Mouse (Mus musculus): ENCODE measurements around the gene Sncg. TPM values are rescaled to one million over a fixed set of nuclear protein-coding genes. Genes with fewer than 3 reads are reported as not detected.

Sncg gene
- polyA plus RNA-seq, 1 experiment: 163 TPM

DNA sequence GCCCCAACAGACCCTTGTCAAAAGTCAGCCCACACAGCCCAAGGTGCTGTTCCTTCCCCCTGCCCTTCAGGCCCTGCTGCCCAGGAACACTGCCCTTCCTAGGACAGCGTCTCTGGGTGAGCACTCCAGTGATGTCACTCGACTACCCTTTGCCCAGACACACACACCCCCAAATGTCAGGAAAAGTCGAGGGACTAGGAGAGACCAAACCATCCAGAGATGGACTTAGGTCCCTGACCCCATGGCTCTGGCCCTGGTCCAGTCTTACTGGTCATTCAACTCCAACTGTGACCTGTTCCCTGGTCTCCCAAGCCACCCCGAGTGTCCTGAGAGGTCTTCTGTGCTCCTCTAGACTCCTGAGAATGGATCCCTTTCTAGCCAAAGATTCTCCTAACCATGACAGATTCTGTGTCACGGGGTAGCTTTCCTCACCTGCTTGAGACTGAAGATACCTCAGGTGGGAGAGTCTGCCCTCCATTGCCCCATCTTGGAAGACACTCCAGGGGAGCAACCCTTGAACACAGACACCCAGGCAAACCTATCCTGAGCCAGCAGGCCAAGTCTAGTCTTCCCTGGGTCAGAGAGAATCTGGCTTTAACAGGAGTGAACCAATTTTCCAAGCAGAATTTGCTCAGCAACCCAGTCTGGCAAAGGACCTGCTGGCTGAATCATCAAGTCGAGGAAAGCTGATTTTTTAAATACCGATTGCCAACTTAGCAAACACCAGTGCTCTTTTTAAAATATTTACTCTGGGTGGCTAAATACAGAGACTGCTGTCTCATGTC lies 16.7 kb downstream of the Sncg start:
- TF ChIP-seq CTCF (IDR thresholded peaks at IDR 0.05; ENCODE audit: borderline replicate concordance, insufficient read depth, low read depth, low read length) (no peak), POLR2A (IDR thresholded peaks at IDR 0.05; ENCODE audit: borderline replicate concordance, insufficient read depth, low read length) (no peak)
- no peak for DNase-seq
- Histone ChIP-seq H3K4me1 (ENCODE audit: control insufficient read depth, insufficient read depth, low read length) (no peaks in the 10 kb centered on the region), H3K27me3 (ENCODE audit: control insufficient read depth, insufficient read depth, low read length) (no peaks in the 10 kb centered on the region), H3K27ac (ENCODE audit: insufficient read depth, low read length) (no peak overlapping the region), H3K4me3 (replicated peaks; ENCODE audit: insufficient read depth, low read depth, low read length) (no peak overlapping the region)
- 77% methylated on average over 7 of the region's 7 CpGs for WGBS

DNA sequence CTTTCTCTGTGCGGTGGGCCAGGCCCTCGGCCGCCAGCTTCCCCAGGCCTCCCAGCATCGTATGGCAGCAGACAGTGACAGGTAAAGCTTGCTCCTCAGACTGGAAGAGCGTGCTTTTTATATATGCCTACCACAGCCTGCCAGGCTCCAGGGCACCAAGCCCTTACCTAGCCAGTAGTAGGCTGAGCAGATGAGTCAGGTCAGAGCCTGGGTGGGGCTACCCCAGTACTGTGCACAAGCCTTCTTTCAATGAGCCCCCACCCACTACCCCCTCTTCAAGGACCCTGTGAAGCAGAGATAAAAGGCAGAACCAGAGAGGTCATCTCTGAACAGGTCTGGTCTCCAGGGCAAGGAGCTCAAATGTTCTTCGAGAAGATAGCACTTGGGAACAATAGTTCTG lies 19.3 kb downstream of the Sncg start, which contains the start of gene Fam25c:
Fam25c (minus strand) TSS at position 133 of the 400 bp plus-strand sequence.
- no peak for DNase-seq
- Histone ChIP-seq H3K4me1 (ENCODE audit: control insufficient read depth, insufficient read depth, low read length) (no peaks in the 10 kb centered on the region), H3K27me3 (ENCODE audit: control insufficient read depth, insufficient read depth, low read length) (no peaks in the 10 kb centered on the region), H3K4me3 (replicated peaks; ENCODE audit: insufficient read depth, low read depth, low read length) (no peak within 1 kb of the TSS), H3K27ac (ENCODE audit: insufficient read depth, low read length) (no peak within 1 kb of the TSS)
- WGBS: 84% methylated on average over 6 of the region's 6 CpGs
- TF ChIP-seq POLR2A (IDR thresholded peaks at IDR 0.05; ENCODE audit: borderline replicate concordance, insufficient read depth, low read length): no peak

DNA sequence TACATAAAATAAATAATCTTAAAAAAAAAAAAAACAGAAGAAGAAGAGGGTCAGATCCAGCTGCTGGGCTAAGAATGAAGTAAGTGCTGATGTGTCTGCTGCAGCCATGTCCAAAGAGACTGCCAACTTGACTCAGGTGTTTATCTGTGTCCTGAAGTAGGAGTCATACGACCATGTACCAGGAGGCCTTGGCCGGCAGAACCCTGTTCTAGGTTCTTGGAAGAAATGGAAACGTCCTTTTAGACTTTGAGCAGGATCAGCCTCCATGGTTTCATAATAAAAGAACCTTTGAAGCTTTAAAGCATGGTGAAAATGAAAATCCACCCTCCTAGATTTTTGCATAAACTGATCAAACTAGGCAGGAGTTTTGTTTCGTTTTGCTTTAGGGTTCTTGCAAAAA lies 20.1 kb downstream of the Sncg start:
- H3K4me1 ChIP-seq (ENCODE audit: control insufficient read depth, insufficient read depth, low read length): no peaks in the 10 kb centered on the region
- 89% methylated on average over 4 of the region's 4 CpGs for WGBS
- TF ChIP-seq POLR2A (IDR thresholded peaks at IDR 0.05; ENCODE audit: borderline replicate concordance, insufficient read depth, low read length) (no peak), CTCF (IDR thresholded peaks at IDR 0.05; ENCODE audit: borderline replicate concordance, insufficient read depth, low read depth, low read length) (no peak)
- no peak for DNase-seq
- H3K27me3 ChIP-seq (ENCODE audit: control insufficient read depth, insufficient read depth, low read length): no peaks in the 10 kb centered on the region
- no peak overlapping the region for H3K27ac ChIP-seq (ENCODE audit: insufficient read depth, low read length)
- no peak overlapping the region for H3K4me3 ChIP-seq (replicated peaks; ENCODE audit: insufficient read depth, low read depth, low read length)

DNA sequence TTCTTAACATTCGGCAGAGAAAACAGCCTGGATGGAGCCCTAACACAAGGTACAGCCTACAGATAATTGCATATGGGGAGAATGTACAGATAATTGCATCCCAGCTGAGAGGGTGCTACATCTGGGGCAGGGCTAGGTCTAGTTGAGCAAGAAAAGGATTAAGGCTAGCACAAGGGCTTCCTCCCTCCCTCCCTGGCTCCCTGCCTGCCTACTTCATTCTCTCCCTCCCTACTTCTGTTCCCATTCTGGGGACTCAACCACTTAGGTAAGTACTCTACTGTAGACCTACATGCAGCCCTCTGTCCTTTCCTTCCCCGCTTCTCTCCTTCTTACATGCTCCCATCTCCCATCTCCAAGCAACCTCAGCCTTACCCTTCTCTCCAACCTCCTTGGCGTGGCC lies 21.3 kb downstream of the Sncg start:
- WGBS: 90% methylated on average over 3 of the region's 3 CpGs
- TF ChIP-seq POLR2A (IDR thresholded peaks at IDR 0.05; ENCODE audit: borderline replicate concordance, insufficient read depth, low read length): no peak
- no peak for TF ChIP-seq CTCF (IDR thresholded peaks at IDR 0.05; ENCODE audit: borderline replicate concordance, insufficient read depth, low read depth, low read length)
- H3K4me3 ChIP-seq (replicated peaks; ENCODE audit: insufficient read depth, low read depth, low read length): no peak overlapping the region
- H3K27ac ChIP-seq (ENCODE audit: insufficient read depth, low read length): no peak overlapping the region
- DNase-seq: no peak
- H3K27me3 ChIP-seq (ENCODE audit: control insufficient read depth, insufficient read depth, low read length): no peaks in the 10 kb centered on the region
- no peaks in the 10 kb centered on the region for H3K4me1 ChIP-seq (ENCODE audit: control insufficient read depth, insufficient read depth, low read length)

DNA sequence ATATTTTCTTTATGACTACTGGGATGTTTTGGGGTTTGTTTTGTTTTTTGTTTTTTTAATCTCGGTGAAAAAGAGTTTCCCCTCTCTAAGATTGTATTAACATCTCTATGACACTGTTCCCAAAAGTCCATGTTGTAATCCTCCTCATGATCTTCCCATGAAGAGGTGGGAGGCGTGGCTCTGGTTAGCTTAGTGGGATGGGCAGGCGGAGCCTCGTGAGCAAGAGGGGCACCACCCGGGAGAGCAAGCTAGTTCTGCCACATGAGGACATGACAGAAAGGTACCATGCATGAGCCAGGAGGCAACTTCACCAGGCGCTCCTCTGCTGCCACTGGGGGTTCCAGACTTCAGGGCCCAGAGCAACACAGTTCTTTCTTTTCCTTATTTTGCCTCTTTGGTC lies 22.1 kb downstream of the Sncg start:
- H3K4me1 ChIP-seq (ENCODE audit: control insufficient read depth, insufficient read depth, low read length): no peaks in the 10 kb centered on the region
- 61% methylated on average over 6 of the region's 6 CpGs for WGBS
- DNase-seq: no peak
- no peak for TF ChIP-seq POLR2A (IDR thresholded peaks at IDR 0.05; ENCODE audit: borderline replicate concordance, insufficient read depth, low read length)
- no peak for TF ChIP-seq CTCF (IDR thresholded peaks at IDR 0.05; ENCODE audit: borderline replicate concordance, insufficient read depth, low read depth, low read length)
- no peaks in the 10 kb centered on the region for H3K27me3 ChIP-seq (ENCODE audit: control insufficient read depth, insufficient read depth, low read length)
- no peak overlapping the region for H3K4me3 ChIP-seq (replicated peaks; ENCODE audit: insufficient read depth, low read depth, low read length)
- no peak overlapping the region for H3K27ac ChIP-seq (ENCODE audit: insufficient read depth, low read length)

DNA sequence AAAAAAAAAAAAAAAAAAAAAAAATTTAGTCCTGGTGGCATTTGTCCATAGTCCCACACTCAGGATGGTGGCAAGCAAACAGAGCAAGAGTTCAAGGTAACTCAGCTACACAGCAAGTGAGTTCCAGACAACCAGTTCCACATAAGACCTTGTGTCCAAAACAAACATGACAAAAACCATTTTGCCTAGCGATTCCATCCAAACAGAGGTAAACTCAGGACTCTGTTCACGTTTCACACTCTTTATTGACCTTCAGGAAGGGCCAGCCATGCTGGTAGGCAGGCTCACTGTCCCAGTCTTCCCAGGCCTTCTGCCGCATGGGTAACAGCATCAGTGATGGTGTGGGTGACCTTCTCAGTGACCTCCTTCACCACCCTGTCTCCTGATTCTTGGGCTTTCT lies 22.9 kb downstream of the Sncg start:
- H3K27me3 ChIP-seq (ENCODE audit: control insufficient read depth, insufficient read depth, low read length): no peaks in the 10 kb centered on the region
- H3K4me3 ChIP-seq (replicated peaks; ENCODE audit: insufficient read depth, low read depth, low read length): no peak overlapping the region
- DNase-seq: no peak
- H3K27ac ChIP-seq (ENCODE audit: insufficient read depth, low read length): no peak overlapping the region
- TF ChIP-seq CTCF (IDR thresholded peaks at IDR 0.05; ENCODE audit: borderline replicate concordance, insufficient read depth, low read depth, low read length): no peak
- no peak for TF ChIP-seq POLR2A (IDR thresholded peaks at IDR 0.05; ENCODE audit: borderline replicate concordance, insufficient read depth, low read length)
- no peaks in the 10 kb centered on the region for H3K4me1 ChIP-seq (ENCODE audit: control insufficient read depth, insufficient read depth, low read length)
- 75% methylated on average over 3 of the region's 3 CpGs for WGBS

DNA sequence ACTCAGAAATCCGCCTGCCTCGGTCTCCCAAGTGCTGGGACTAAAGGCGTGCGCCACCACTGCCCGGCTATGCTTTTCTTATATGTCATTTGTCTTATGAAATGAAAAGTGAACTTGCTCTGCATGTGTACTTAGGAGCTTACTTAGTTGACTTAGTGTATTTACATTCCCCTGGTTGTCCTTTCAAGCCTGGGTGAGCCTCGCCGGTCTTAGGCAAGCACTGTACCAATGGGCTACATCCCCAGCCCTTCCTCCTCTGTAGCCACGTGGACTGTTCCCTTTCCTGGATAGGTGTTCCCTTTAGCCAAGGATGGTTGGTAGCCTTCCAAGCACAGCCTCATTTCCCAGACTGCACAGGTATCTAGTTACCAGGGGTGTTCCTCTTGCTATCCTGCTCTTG lies 25.6 kb downstream of the Sncg start:
- TF ChIP-seq CTCF (IDR thresholded peaks at IDR 0.05; ENCODE audit: borderline replicate concordance, insufficient read depth, low read depth, low read length) (no peak), POLR2A (IDR thresholded peaks at IDR 0.05; ENCODE audit: borderline replicate concordance, insufficient read depth, low read length) (no peak)
- DNase-seq: no peak
- Histone ChIP-seq H3K4me1 (ENCODE audit: control insufficient read depth, insufficient read depth, low read length) (no peaks in the 10 kb centered on the region), H3K4me3 (replicated peaks; ENCODE audit: insufficient read depth, low read depth, low read length) (no peak overlapping the region), H3K27ac (ENCODE audit: insufficient read depth, low read length) (no peak overlapping the region), H3K27me3 (ENCODE audit: control insufficient read depth, insufficient read depth, low read length) (no peaks in the 10 kb centered on the region)
- WGBS: 85% methylated on average over 8 of the region's 8 CpGs

DNA sequence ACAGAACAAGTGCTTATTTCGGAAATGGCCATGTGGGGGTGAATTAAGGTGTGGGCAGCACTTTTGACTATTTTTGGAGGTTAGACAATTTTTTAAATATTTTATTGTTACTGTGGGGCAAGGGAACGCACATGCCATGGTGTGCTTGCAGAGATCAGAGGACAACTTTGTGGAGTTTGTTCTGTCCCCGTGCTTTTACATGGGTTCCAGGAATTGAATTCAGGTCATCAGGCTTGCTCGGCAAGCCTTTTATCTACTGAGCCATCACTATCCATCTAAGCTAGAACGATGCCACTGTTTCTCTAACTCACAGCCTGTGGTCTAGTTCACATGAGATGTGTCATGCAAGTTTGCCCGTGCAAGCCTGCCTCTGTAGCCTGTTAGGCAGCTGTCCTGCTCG lies 26.3 kb downstream of the Sncg start:
- H3K4me3 ChIP-seq (replicated peaks; ENCODE audit: insufficient read depth, low read depth, low read length): no peak overlapping the region
- no peak for DNase-seq
- WGBS: 71% methylated on average over 7 of the region's 7 CpGs
- no peaks in the 10 kb centered on the region for H3K27me3 ChIP-seq (ENCODE audit: control insufficient read depth, insufficient read depth, low read length)
- no peak for TF ChIP-seq CTCF (IDR thresholded peaks at IDR 0.05; ENCODE audit: borderline replicate concordance, insufficient read depth, low read depth, low read length)
- no peak for TF ChIP-seq POLR2A (IDR thresholded peaks at IDR 0.05; ENCODE audit: borderline replicate concordance, insufficient read depth, low read length)
- no peak overlapping the region for H3K27ac ChIP-seq (ENCODE audit: insufficient read depth, low read length)
- no peaks in the 10 kb centered on the region for H3K4me1 ChIP-seq (ENCODE audit: control insufficient read depth, insufficient read depth, low read length)

Measured in cerebellum, adult 2 months (tissue).